Mouse (Mus musculus) bone marrow, adult 2 months (tissue): Measurements from ENCODE around the gene Mindy2.

Source experiments
- CTCF ChIP-seq: fragments of 200-500 bp; IDR thresholded peaks from 2 replicates; pipeline ENCODE4 v1.5.1; 2011; ENCODE audit warnings: low read length, control low read depth; ENCODE audit not compliant: control insufficient read depth, insufficient read depth
- POLR2A ChIP-seq: fragments of 200-500 bp; IDR thresholded peaks from 2 replicates; pipeline ENCODE4 v1.6.1; 2011; ENCODE audit warnings: low read depth, mild to moderate bottlenecking, control low read depth, low read length, borderline replicate concordance; ENCODE audit not compliant: control insufficient read depth

DNA sequence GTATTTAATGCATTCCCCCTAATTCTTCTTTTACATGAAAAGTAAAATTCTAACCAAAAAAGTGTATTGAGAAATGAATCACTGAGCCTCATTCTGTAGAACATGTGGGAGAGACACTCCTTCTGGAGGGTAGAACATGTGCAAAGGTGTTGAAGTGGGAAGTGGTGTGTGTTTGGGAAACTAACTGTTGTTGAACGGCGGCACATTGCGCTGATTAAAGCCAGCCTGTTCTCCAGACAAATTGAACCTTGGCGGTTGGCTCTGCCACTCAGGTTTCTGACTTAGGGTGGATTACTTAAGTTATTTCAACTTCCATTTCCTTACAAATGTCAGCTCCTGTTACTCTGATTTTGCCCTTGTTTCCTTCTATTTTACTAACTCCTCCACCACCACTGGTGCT is 16.7 kb upstream of the Mindy2 start:
- TF ChIP-seq CTCF: no peak
- TF ChIP-seq POLR2A: no peak
